Mouse (Mus musculus) G1E (cell line): ENCODE measurements around the gene Gart.

Experiments used
- CTCF ChIP-seq: IDR thresholded peaks from 2 replicates; pipeline ENCODE4 v1.5.1; 2012; ENCODE audit warnings: low read depth, low read length, inconsistent platforms, mixed read lengths
- GATA1 ChIP-seq: IDR thresholded peaks from 2 replicates; pipeline ENCODE4 v1.6.1; 2012; ENCODE audit warnings: borderline replicate concordance, low read length, inconsistent platforms, mixed read lengths
- GATA2 ChIP-seq: IDR thresholded peaks from 2 replicates; pipeline ENCODE4 v1.6.1; 2012; ENCODE audit warnings: low read depth, low read length, inconsistent platforms, borderline replicate concordance
- TAL1 ChIP-seq: conservative IDR thresholded peaks from 2 replicates; pipeline ENCODE4 v1.6.1; 2012; ENCODE audit warnings: low read depth, low read length, inconsistent platforms, mixed read lengths

DNA sequence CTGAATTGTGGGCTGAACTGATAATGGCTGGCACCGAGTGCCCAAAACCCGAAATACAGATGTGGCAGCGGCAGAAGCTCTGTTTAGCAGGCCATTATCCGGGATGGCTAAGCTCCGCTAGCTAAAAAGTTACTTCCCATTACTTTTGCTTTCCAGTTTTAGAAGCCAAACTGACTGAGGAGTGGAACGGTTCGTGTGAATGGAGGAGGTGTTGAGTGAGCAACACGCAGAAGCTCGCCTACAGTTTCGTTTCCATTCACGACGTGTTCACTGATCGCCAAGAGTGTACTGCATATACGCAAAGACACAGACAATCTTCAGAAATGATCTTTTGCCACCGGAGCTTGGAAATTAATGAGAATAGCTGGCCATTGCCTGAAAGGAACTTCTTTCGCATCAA, 15.6 kb upstream of the Gart start:
- TF ChIP-seq CTCF = no peak
- TF ChIP-seq GATA1 = no peak
- no peak for TF ChIP-seq TAL1
- no peak for TF ChIP-seq GATA2
